Mouse (Mus musculus) midbrain, embryonic 16.5 days (tissue): ENCODE results near the gene Rgl2. TPM values are rescaled to one million over a fixed set of nuclear protein-coding genes. Genes with fewer than 3 reads are reported as not detected.
A peak's percentile ranks its signal among the peaks of the same experiment; 100 is the strongest.

Source experiments
- ATAC-seq: fragments of 200-750 bp; cut with Nextera tagmentation; 2 replicates; pipeline ENCODE4 v1.8.0; 2017; ENCODE audit warnings: moderate TSS enrichment
- H3K27ac ChIP-seq: fragments of 300-500 bp; sonication (generic); 2 replicates; pipeline ENCODE4 v1.5.1; 2014; ENCODE audit warnings: mild to moderate bottlenecking, low read length, mixed read lengths
- H3K27me3 ChIP-seq: fragments of 300-500 bp; sonication (generic); 2 replicates; pipeline ENCODE4 v1.6.1; 2014; ENCODE audit warnings: low read depth, low read length, mixed read lengths; ENCODE audit not compliant: control insufficient read depth, insufficient read depth
- H3K36me3 ChIP-seq: fragments of 300-500 bp; sonication (generic); 2 replicates; pipeline ENCODE4 v1.6.1; 2014; ENCODE audit warnings: mild to moderate bottlenecking, low read length, moderate library complexity, mixed read lengths; ENCODE audit not compliant: control insufficient read depth, insufficient read depth
- H3K4me1 ChIP-seq: fragments of 300-500 bp; sonication (generic); 2 replicates; pipeline ENCODE4 v1.6.1; 2014; ENCODE audit warnings: mild to moderate bottlenecking, low read length, mixed read lengths; ENCODE audit not compliant: control insufficient read depth, insufficient read depth
- H3K4me2 ChIP-seq: fragments of 300-500 bp; sonication (generic); 2 replicates; pipeline ENCODE4 v1.6.1; 2014; ENCODE audit warnings: mild to moderate bottlenecking, low read length, mixed read lengths
- H3K4me3 ChIP-seq: fragments of 300-500 bp; sonication (generic); 2 replicates; pipeline ENCODE4 v1.5.1; 2014; ENCODE audit warnings: low read depth, mild to moderate bottlenecking, low read length, moderate library complexity, mixed read lengths
- H3K9ac ChIP-seq: fragments of 300-500 bp; sonication (generic); 2 replicates; pipeline ENCODE4 v1.6.1; 2014; ENCODE audit warnings: low read depth, low read length, mixed read lengths
- H3K9me3 ChIP-seq: fragments of 300-500 bp; sonication (generic); replicated peaks from 2 replicates; pipeline ENCODE4 v1.6.1; 2014; ENCODE audit warnings: mild to moderate bottlenecking, low read length, mixed read lengths; ENCODE audit not compliant: control insufficient read depth, poor library complexity, severe bottlenecking
- WGBS: fragments of 180-500 bp; shearing (Covaris S2); extraction: QIAGEN DNeasy Blood & Tissue Kit; methylation state at CpG from one replicate; pipeline ENCODE4 v1.1.7; 2014; 5-methylcytosine and 5-hydroxymethylcytosine counted together
- polyA plus RNA-seq: library from polyadenylated mRNA; unstranded; fragments of >200 nt; fragmentation: Nextera tagmentation; extraction: Ambion mirVana; gene quantifications from 2 replicates; pipeline ENCODE4 v1.2.1, GENCODE M21; 2015

Rgl2 gene
- polyA plus RNA-seq, 1 experiment from 2014 or later = 57.2 TPM

GRCm38 (mm10) chr17:33928251-33928947 is 944 bp upstream of the Rgl2 start:
- no peaks in the 10 kb centered on the region for H3K27me3 ChIP-seq
- H3K9me3 ChIP-seq = no peaks in the 10 kb centered on the region
- peak overlapping the region; percentile 99 for H3K4me2 ChIP-seq
- H3K27ac ChIP-seq = no peak overlapping the region
- no peak for ATAC-seq
- WGBS = 65% methylated on average over 21 of the region's 21 CpGs
- H3K36me3 ChIP-seq = peaks cover 5% of the 10 kb centered on the region
- H3K9ac ChIP-seq = peak overlapping the region; percentile 92
- peaks cover 17% of the 10 kb centered on the region for H3K4me1 ChIP-seq
- peak overlapping the region; percentile 88 for H3K4me3 ChIP-seq

- ATAC-seq = peak; percentile 22; the same call in 1 of the 2 replicates
- Histone ChIP-seq H3K4me2 (peak overlapping the region; percentile 99), H3K36me3 (peaks cover 9% of the 10 kb centered on the region)
Observed at GRCm38 (mm10) chr17:33930280-33931158, 1.2 kb downstream of the Rgl2 start.

GRCm38 (mm10) chr17:33931159-33931866 is 2.0 kb downstream of the Rgl2 start:
- H3K4me2 ChIP-seq = peak overlapping the region; percentile 99
- H3K36me3 ChIP-seq = peaks cover 11% of the 10 kb centered on the region
- no peak overlapping the region for H3K27ac ChIP-seq
- ATAC-seq = no peak
- H3K4me1 ChIP-seq = peaks cover 17% of the 10 kb centered on the region
- peak overlapping the region; percentile 92 for H3K9ac ChIP-seq
- H3K4me3 ChIP-seq = peak overlapping the region; percentile 88
- 38% methylated on average over 18 of the region's 18 CpGs for WGBS
- H3K27me3 ChIP-seq = no peaks in the 10 kb centered on the region
- H3K9me3 ChIP-seq = no peaks in the 10 kb centered on the region

More at GRCm38 (mm10) chr17:33930280-33931158, 1.2 kb downstream of the Rgl2 start:
- WGBS = 0% methylated on average over 43 of the region's 45 CpGs
- no peaks in the 10 kb centered on the region for H3K9me3 ChIP-seq
- H3K27ac ChIP-seq = peak overlapping the region; percentile 94
- peak overlapping the region; percentile 92 for H3K9ac ChIP-seq
- no peaks in the 10 kb centered on the region for H3K27me3 ChIP-seq
- peaks cover 17% of the 10 kb centered on the region for H3K4me1 ChIP-seq
- peak overlapping the region; percentile 88 for H3K4me3 ChIP-seq

- Histone ChIP-seq H3K4me3 (no peak overlapping the region), H3K27ac (no peak overlapping the region), H3K36me3 (peaks cover 8% of the 10 kb centered on the region; the same call in 1 of the 2 replicates), H3K4me2 (no peak overlapping the region), H3K9ac (no peak overlapping the region), H3K9me3 (no peaks in the 10 kb centered on the region), H3K4me1 (peaks cover 17% of the 10 kb centered on the region), H3K27me3 (no peaks in the 10 kb centered on the region)
- WGBS = 92% methylated on average over 11 of the region's 11 CpGs
- ATAC-seq = no peak
Observed at GRCm38 (mm10) chr17:33931947-33932346, 2.6 kb downstream of the Rgl2 start.

GRCm38 (mm10) chr17:33932448-33932847 is 3.1 kb downstream of the Rgl2 start:
- Histone ChIP-seq H3K9me3 (no peaks in the 10 kb centered on the region), H3K4me3 (no peak overlapping the region), H3K27ac (no peak overlapping the region), H3K4me1 (peaks cover 17% of the 10 kb centered on the region), H3K27me3 (no peaks in the 10 kb centered on the region), H3K9ac (no peak overlapping the region), H3K4me2 (no peak overlapping the region), H3K36me3 (peaks cover 8% of the 10 kb centered on the region; the same call in 1 of the 2 replicates)
- no peak for ATAC-seq
- 83% methylated on average over 14 of the region's 14 CpGs for WGBS

GRCm38 (mm10) chr17:33932970-33933369 is 3.6 kb downstream of the Rgl2 start:
- H3K4me1 ChIP-seq = peaks cover 15% of the 10 kb centered on the region
- H3K27ac ChIP-seq = no peak overlapping the region
- H3K36me3 ChIP-seq = peaks cover 8% of the 10 kb centered on the region; the same call in 1 of the 2 replicates
- H3K4me3 ChIP-seq = no peak overlapping the region
- no peaks in the 10 kb centered on the region for H3K27me3 ChIP-seq
- ATAC-seq = no peak
- H3K9me3 ChIP-seq = no peaks in the 10 kb centered on the region
- H3K9ac ChIP-seq = no peak overlapping the region
- H3K4me2 ChIP-seq = no peak overlapping the region
- 92% methylated on average over 15 of the region's 15 CpGs for WGBS

GRCm38 (mm10) chr17:33935422-33936055 is 6.2 kb downstream of the Rgl2 start:
- H3K4me1 ChIP-seq = peaks cover 14% of the 10 kb centered on the region
- H3K4me2 ChIP-seq = no peak overlapping the region
- H3K27ac ChIP-seq = no peak overlapping the region
- no peak overlapping the region for H3K9ac ChIP-seq
- 90% methylated on average over 21 of the region's 21 CpGs for WGBS
- H3K36me3 ChIP-seq = peaks cover 10% of the 10 kb centered on the region; the same call in 1 of the 2 replicates
- H3K27me3 ChIP-seq = no peaks in the 10 kb centered on the region
- no peaks in the 10 kb centered on the region for H3K9me3 ChIP-seq
- no peak for ATAC-seq
- H3K4me3 ChIP-seq = no peak overlapping the region

GRCm38 (mm10) chr17:33936993-33937392 is 7.7 kb downstream of the Rgl2 start:
- WGBS = 87% methylated on average over 15 of the region's 15 CpGs

More at GRCm38 (mm10) chr17:33936993-33937392, 7.7 kb downstream of the Rgl2 start:
- Histone ChIP-seq H3K9ac (no peak overlapping the region), H3K4me1 (peaks cover 17% of the 10 kb centered on the region), H3K4me2 (no peak overlapping the region), H3K27ac (no peak overlapping the region), H3K9me3 (no peaks in the 10 kb centered on the region), H3K27me3 (no peaks in the 10 kb centered on the region), H3K36me3 (peaks cover 10% of the 10 kb centered on the region; the same call in 1 of the 2 replicates), H3K4me3 (no peak overlapping the region)
- ATAC-seq = no peak
